In the genomic region with DNA sequence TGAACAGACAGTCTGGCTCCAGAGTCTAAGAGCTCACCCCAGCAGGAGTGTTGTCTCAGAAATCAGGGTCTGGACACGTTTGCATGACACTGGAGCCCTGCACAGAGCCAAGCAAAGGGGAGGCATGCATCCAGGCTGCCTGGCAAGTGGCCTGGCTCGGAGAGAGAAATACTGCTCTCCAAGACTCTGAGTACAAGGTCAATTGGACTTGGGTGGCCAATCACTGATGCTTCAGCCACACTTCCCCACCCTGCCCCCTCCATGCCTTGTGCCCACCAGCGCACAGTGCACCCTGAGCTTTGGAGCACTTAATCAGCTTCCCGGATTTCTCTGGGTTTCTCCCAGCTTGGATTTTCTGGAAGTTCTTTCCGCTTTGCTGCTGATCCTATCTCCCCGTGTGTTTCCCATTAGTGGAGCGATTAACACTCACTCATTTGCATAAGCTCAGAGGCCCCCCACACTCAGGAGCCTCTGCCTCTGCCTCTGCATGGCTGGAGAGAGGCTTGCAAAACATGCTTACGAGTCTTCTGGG, we compare ENCODE assay signal across 10 mouse cellular contexts. TPM values are rescaled to one million over a fixed set of nuclear protein-coding genes. Genes with fewer than 3 reads are reported as not detected.
DNase-seq lines count a peak whose midpoint lies in the region; ATAC-seq and TF ChIP-seq lines count a peak whose summit lies in the region.
"Had no signal": no experiment of that assay in that cellular context is flagged by ENCODE, and none has a peak within 500 bp of the region (broad histone marks: within the 10 kb centered on the region; RNA-seq: fewer than 3 reads in every experiment).

No protein-coding gene starts in this region.

- peak; percentile 51; the same call in 1 of the 2 replicates for ATAC-seq in hindbrain, embryonic 14.5 days (ENCODE audit: low FRiP score)
- ATAC-seq in hindbrain, embryonic 11.5 days (ENCODE audit: low FRiP score) = no peak
- peak; percentile 51; the same call in 1 of the 2 replicates for ATAC-seq in neural tube, embryonic 14.5 days (ENCODE audit: low read depth)
- no peak for ATAC-seq in neural tube, embryonic 15.5 days (ENCODE audit: low FRiP score)
- no peak; the same call in 1 of the 2 replicates for ATAC-seq in embryonic facial prominence, embryonic 11.5 days (replicated peaks; ENCODE audit: insufficient number of reproducible peaks, low FRiP score, low TSS enrichment, low read depth)
- no peak for ATAC-seq in stomach, postnatal 0 days (ENCODE audit: low FRiP score, low TSS enrichment)

- no peak for TF ChIP-seq EP300 in stomach, postnatal 0 days (optimal IDR thresholded peaks at IDR 0.05)

- H3K4me1 ChIP-seq in hindbrain, embryonic 14.5 days (replicated peaks; ENCODE audit: control insufficient read depth, insufficient read depth, low read length) = no peaks in the 10 kb centered on the region
- no peaks in the 10 kb centered on the region for H3K4me1 ChIP-seq in hindbrain, embryonic 11.5 days (replicated peaks; ENCODE audit: control insufficient read depth, insufficient read depth, low read length)
- H3K4me1 ChIP-seq in neural tube, embryonic 14.5 days (ENCODE audit: control insufficient read depth, insufficient read depth, low read length) = no peaks in the 10 kb centered on the region
- no peaks in the 10 kb centered on the region for H3K4me1 ChIP-seq in neural tube, embryonic 15.5 days
- H3K4me1 ChIP-seq in embryonic facial prominence, embryonic 11.5 days (ENCODE audit: control insufficient read depth, insufficient read depth, low read length) = no peaks in the 10 kb centered on the region
- no peaks in the 10 kb centered on the region for H3K4me1 ChIP-seq in stomach, postnatal 0 days (replicated peaks; ENCODE audit: control insufficient read depth, insufficient read depth)

- H3K9ac ChIP-seq in hindbrain, embryonic 14.5 days = no peak overlapping the region
- no peak overlapping the region for H3K9ac ChIP-seq in hindbrain, embryonic 11.5 days (ENCODE audit: low read depth, low read length)
- H3K9ac ChIP-seq in neural tube, embryonic 14.5 days (replicated peaks; ENCODE audit: low read depth, low read length) = no peak overlapping the region
- no peak overlapping the region for H3K9ac ChIP-seq in neural tube, embryonic 15.5 days (replicated peaks)
- no peak overlapping the region; the same call in 1 of the 2 replicates for H3K9ac ChIP-seq in embryonic facial prominence, embryonic 11.5 days (replicated peaks; ENCODE audit: low read length)
- H3K9ac ChIP-seq in stomach, postnatal 0 days (ENCODE audit: low read length) = no peak overlapping the region
- H3K9ac ChIP-seq: liver, embryonic 14.5 days had no signal

- DNase-seq in hindbrain, embryonic 14.5 days (ENCODE audit: low spot score) = no peak
- DNase-seq in hindbrain, embryonic 11.5 days (ENCODE audit: low spot score) = no peak
- DNase-seq in embryonic facial prominence, embryonic 11.5 days (ENCODE audit: low spot score) = peak; percentile 37
- no peak for DNase-seq in urinary bladder, postnatal 10 days (ENCODE audit: low spot score)
- DNase-seq in stomach, postnatal 0 days (ENCODE audit: low spot score) = no peak

- H3K27me3 ChIP-seq in hindbrain, embryonic 14.5 days (ENCODE audit: control insufficient read depth, insufficient read depth, low read length) = no peaks in the 10 kb centered on the region
- H3K27me3 ChIP-seq in hindbrain, embryonic 11.5 days (ENCODE audit: control insufficient read depth, insufficient read depth, low read length) = no peaks in the 10 kb centered on the region
- no peaks in the 10 kb centered on the region for H3K27me3 ChIP-seq in neural tube, embryonic 14.5 days (ENCODE audit: control insufficient read depth, insufficient read depth, low read length)
- H3K27me3 ChIP-seq in neural tube, embryonic 15.5 days (replicated peaks) = no peaks in the 10 kb centered on the region
- H3K27me3 ChIP-seq in embryonic facial prominence, embryonic 11.5 days (ENCODE audit: control insufficient read depth, insufficient read depth, low read length) = no peaks in the 10 kb centered on the region
- no peaks in the 10 kb centered on the region for H3K27me3 ChIP-seq in stomach, postnatal 0 days (ENCODE audit: control insufficient read depth, insufficient read depth, low read length)

- no peak for TF ChIP-seq CTCF in stomach, postnatal 0 days (IDR thresholded peaks at IDR 0.05; ENCODE audit: low read depth)

- WGBS in hindbrain, embryonic 14.5 days = 31% methylated on average over 8 of the region's 8 CpGs
- 39% methylated on average over 8 of the region's 8 CpGs for WGBS in hindbrain, embryonic 11.5 days
- WGBS in neural tube, embryonic 14.5 days = 39% methylated on average over 8 of the region's 8 CpGs
- WGBS in neural tube, embryonic 15.5 days = 35% methylated on average over 8 of the region's 8 CpGs
- 21% methylated on average over 8 of the region's 8 CpGs for WGBS in embryonic facial prominence, embryonic 11.5 days
- 59% methylated on average over 8 of the region's 8 CpGs for WGBS in stomach, postnatal 0 days

- H3K36me3 ChIP-seq in hindbrain, embryonic 14.5 days (replicated peaks; ENCODE audit: control insufficient read depth, insufficient read depth) = no peaks in the 10 kb centered on the region
- H3K36me3 ChIP-seq in hindbrain, embryonic 11.5 days (ENCODE audit: control insufficient read depth, insufficient read depth, low read length) = no peaks in the 10 kb centered on the region
- H3K36me3 ChIP-seq in neural tube, embryonic 14.5 days (ENCODE audit: control insufficient read depth, insufficient read depth, low read length) = no peaks in the 10 kb centered on the region
- H3K36me3 ChIP-seq in neural tube, embryonic 15.5 days = no peaks in the 10 kb centered on the region
- H3K36me3 ChIP-seq in embryonic facial prominence, embryonic 11.5 days (replicated peaks; ENCODE audit: control insufficient read depth, insufficient read depth, low read depth, low read length) = no peaks in the 10 kb centered on the region
- H3K36me3 ChIP-seq in stomach, postnatal 0 days (ENCODE audit: control insufficient read depth, insufficient read depth, low read length) = no peaks in the 10 kb centered on the region

- H3K9me3 ChIP-seq in hindbrain, embryonic 14.5 days (ENCODE audit: control insufficient read depth, low read length) = no peaks in the 10 kb centered on the region
- H3K9me3 ChIP-seq in hindbrain, embryonic 11.5 days (ENCODE audit: control insufficient read depth, low read length) = no peaks in the 10 kb centered on the region
- H3K9me3 ChIP-seq in neural tube, embryonic 14.5 days (ENCODE audit: control insufficient read depth, low read length) = no peaks in the 10 kb centered on the region
- no peaks in the 10 kb centered on the region for H3K9me3 ChIP-seq in neural tube, embryonic 15.5 days (replicated peaks)
- H3K9me3 ChIP-seq in embryonic facial prominence, embryonic 11.5 days (replicated peaks; ENCODE audit: control insufficient read depth, low read length) = no peaks in the 10 kb centered on the region
- H3K9me3 ChIP-seq in stomach, postnatal 0 days (ENCODE audit: control insufficient read depth, low read length) = no peaks in the 10 kb centered on the region

- H3K4me2 ChIP-seq in hindbrain, embryonic 14.5 days (replicated peaks) = no peak overlapping the region
- H3K4me2 ChIP-seq in hindbrain, embryonic 11.5 days (replicated peaks; ENCODE audit: low read depth, low read length) = no peak overlapping the region
- no peak overlapping the region for H3K4me2 ChIP-seq in neural tube, embryonic 14.5 days (ENCODE audit: low read depth, low read length)
- no peak overlapping the region for H3K4me2 ChIP-seq in neural tube, embryonic 15.5 days
- H3K4me2 ChIP-seq in embryonic facial prominence, embryonic 11.5 days (ENCODE audit: low read depth, low read length) = no peak overlapping the region
- H3K4me2 ChIP-seq in stomach, postnatal 0 days (replicated peaks; ENCODE audit: low read depth) = no peak overlapping the region

- no peak overlapping the region for H3K4me3 ChIP-seq in hindbrain, embryonic 14.5 days (replicated peaks; ENCODE audit: low read length)
- no peak overlapping the region for H3K4me3 ChIP-seq in hindbrain, embryonic 11.5 days (ENCODE audit: low read depth, low read length)
- H3K4me3 ChIP-seq in neural tube, embryonic 14.5 days (ENCODE audit: low read depth, low read length) = no peak overlapping the region
- H3K4me3 ChIP-seq in neural tube, embryonic 15.5 days (replicated peaks) = no peak overlapping the region
- H3K4me3 ChIP-seq in embryonic facial prominence, embryonic 11.5 days (ENCODE audit: low read depth, low read length) = no peak overlapping the region
- H3K4me3 ChIP-seq in stomach, postnatal 0 days (ENCODE audit: low read depth, low read length) = no peak overlapping the region

- no peak overlapping the region for H3K27ac ChIP-seq in hindbrain, embryonic 14.5 days
- no peak overlapping the region for H3K27ac ChIP-seq in hindbrain, embryonic 11.5 days (ENCODE audit: low read depth, low read length)
- no peak overlapping the region for H3K27ac ChIP-seq in neural tube, embryonic 14.5 days (ENCODE audit: low read depth, low read length)
- H3K27ac ChIP-seq in neural tube, embryonic 15.5 days (replicated peaks) = no peak overlapping the region
- no peak overlapping the region for H3K27ac ChIP-seq in embryonic facial prominence, embryonic 11.5 days (replicated peaks; ENCODE audit: low read depth, low read length)
- H3K27ac ChIP-seq in stomach, postnatal 0 days (replicated peaks) = no peak overlapping the region
- H3K27ac ChIP-seq: liver, embryonic 14.5 days had no signal

RNA-seq across cellular contexts. Expression of a gene that starts 32.2 kb away (rescaled TPM):
- 0.16 TPM in 1 of 2 replicates, not detected in the other for polyA plus RNA-seq in hindbrain, embryonic 14.5 days (2014; fragmentation: Nextera tagmentation; extraction: Ambion mirVana)
- polyA plus RNA-seq in hindbrain, embryonic 11.5 days (2014; fragmentation: Nextera tagmentation; extraction: Ambion mirVana) = 0.74 and 0.93 TPM in 2 replicates
- polyA plus RNA-seq in neural tube, embryonic 14.5 days (2014; fragmentation: Nextera tagmentation; extraction: Ambion mirVana) = not detected in 2 replicates
- polyA plus RNA-seq in neural tube, embryonic 15.5 days (2015; fragmentation: Nextera tagmentation; extraction: Ambion mirVana) = 0.28 and 0.36 TPM in 2 replicates
- polyA plus RNA-seq in embryonic facial prominence, embryonic 11.5 days (2014; fragmentation: Nextera tagmentation; extraction: Ambion mirVana) = 2.7 and 3.6 TPM in 2 replicates
- 0.06 TPM in 1 of 2 replicates, not detected in the other for polyA plus RNA-seq in stomach, postnatal 0 days (2015; fragmentation: Nextera tagmentation; extraction: Ambion mirVana)
- polyA plus RNA-seq: stomach, embryonic 16.5 days had no signal

RNA-seq across cellular contexts. Expression of a gene that starts 49.3 kb away (rescaled TPM):
- polyA plus RNA-seq in hindbrain, embryonic 14.5 days (2014; fragmentation: Nextera tagmentation; extraction: Ambion mirVana) = not detected in 2 replicates
- not detected in 2 replicates for polyA plus RNA-seq in hindbrain, embryonic 11.5 days (2014; fragmentation: Nextera tagmentation; extraction: Ambion mirVana)
- not detected in 2 replicates for polyA plus RNA-seq in neural tube, embryonic 14.5 days (2014; fragmentation: Nextera tagmentation; extraction: Ambion mirVana)
- polyA plus RNA-seq in neural tube, embryonic 15.5 days (2015; fragmentation: Nextera tagmentation; extraction: Ambion mirVana) = not detected in 2 replicates
- polyA plus RNA-seq in embryonic facial prominence, embryonic 11.5 days (2014; fragmentation: Nextera tagmentation; extraction: Ambion mirVana) = 1.1 and 3.1 TPM in 2 replicates
- polyA plus RNA-seq in stomach, postnatal 0 days (2015; fragmentation: Nextera tagmentation; extraction: Ambion mirVana) = not detected in 2 replicates
- polyA plus RNA-seq: liver, embryonic 14.5 days; stomach, embryonic 16.5 days; urinary bladder, adult 2 months had no signal

RNA-seq across cellular contexts. Expression of a gene that starts 55.0 kb away (rescaled TPM):
- not detected in 2 replicates for polyA plus RNA-seq in hindbrain, embryonic 14.5 days (2014; fragmentation: Nextera tagmentation; extraction: Ambion mirVana)
- not detected in 2 replicates for polyA plus RNA-seq in hindbrain, embryonic 11.5 days (2014; fragmentation: Nextera tagmentation; extraction: Ambion mirVana)
- polyA plus RNA-seq in neural tube, embryonic 14.5 days (2014; fragmentation: Nextera tagmentation; extraction: Ambion mirVana) = not detected in 2 replicates
- polyA plus RNA-seq in neural tube, embryonic 15.5 days (2015; fragmentation: Nextera tagmentation; extraction: Ambion mirVana) = not detected in 2 replicates
- polyA plus RNA-seq in embryonic facial prominence, embryonic 11.5 days (2014; fragmentation: Nextera tagmentation; extraction: Ambion mirVana) = not detected in 2 replicates
- not detected in 2 replicates for polyA plus RNA-seq in stomach, postnatal 0 days (2015; fragmentation: Nextera tagmentation; extraction: Ambion mirVana)
- polyA plus RNA-seq: liver, embryonic 14.5 days; stomach, embryonic 16.5 days; urinary bladder, adult 2 months had no signal

Comparison
In these comparisons a context has a peak if more than half of its experiments do, and no peak if none do; other contexts are left out.
1. ATAC-seq: peak in hindbrain, embryonic 14.5 days (single experiment) and neural tube, embryonic 14.5 days (single experiment); none in hindbrain, embryonic 11.5 days (single experiment), neural tube, embryonic 15.5 days (single experiment), embryonic facial prominence, embryonic 11.5 days (single experiment) and stomach, postnatal 0 days (single experiment).